Mouse (Mus musculus): ENCODE results near the gene Cisd3.

Gene Cisd3

GRCm38 (mm10) chr11:97663528-97664338, 21.9 kb upstream of the Cisd3 start:
- peak; percentile 74 for DNase-seq

- DNase-seq, result no peak
These were observed 21.3 kb upstream of the Cisd3 start for GRCm38 (mm10) chr11:97664339-97664665.

GRCm38 (mm10) chr11:97664771-97665240, 20.8 kb upstream of the Cisd3 start:
- DNase-seq, result peak; percentile 33

- no peak for DNase-seq
These were observed 20.2 kb upstream of the Cisd3 start for GRCm38 (mm10) chr11:97665431-97665830.

GRCm38 (mm10) chr11:97666221-97666620, 19.4 kb upstream of the Cisd3 start:
- no peak for DNase-seq

GRCm38 (mm10) chr11:97666794-97667193, 18.8 kb upstream of the Cisd3 start:
- no peak for DNase-seq

GRCm38 (mm10) chr11:97668160-97668559, 17.5 kb upstream of the Cisd3 start:
- no peak for DNase-seq

GRCm38 (mm10) chr11:97669268-97669667, 16.4 kb upstream of the Cisd3 start:
- no peak for DNase-seq

- peak; percentile 37 for DNase-seq
These were observed 15.8 kb upstream of the Cisd3 start for GRCm38 (mm10) chr11:97669829-97670228.

- DNase-seq, result no peak
These were observed 15.1 kb upstream of the Cisd3 start for GRCm38 (mm10) chr11:97670234-97671176.

GRCm38 (mm10) chr11:97671177-97671527, 14.5 kb upstream of the Cisd3 start:
- no peak for DNase-seq

GRCm38 (mm10) chr11:97673148-97673547, 12.5 kb upstream of the Cisd3 start:
- no peak for DNase-seq

GRCm38 (mm10) chr11:97676050-97676754, 9.4 kb upstream of the Cisd3 start:
- no peak for DNase-seq

- DNase-seq, result peak; percentile 28
These were observed 8.2 kb upstream of the Cisd3 start for GRCm38 (mm10) chr11:97677381-97677780.

- peak; percentile 41 for DNase-seq
These were observed 7.8 kb upstream of the Cisd3 start for GRCm38 (mm10) chr11:97677842-97678241.

GRCm38 (mm10) chr11:97678301-97678700, 7.3 kb upstream of the Cisd3 start:
- no peak for DNase-seq

GRCm38 (mm10) chr11:97680430-97680829, 5.2 kb upstream of the Cisd3 start:
- no peak for DNase-seq

GRCm38 (mm10) chr11:97682504-97683055, 3.0 kb upstream of the Cisd3 start:
- DNase-seq, result no peak

- DNase-seq, result no peak
These were observed 1.5 kb upstream of the Cisd3 start for GRCm38 (mm10) chr11:97684063-97684680.

GRCm38 (mm10) chr11:97684766-97685165, 860 bp upstream of the Cisd3 start:
- DNase-seq, result no peak

GRCm38 (mm10) chr11:97686322-97686908, 789 bp downstream of the Cisd3 start:
- DNase-seq, result no peak

GRCm38 (mm10) chr11:97687061-97687460, 1.4 kb downstream of the Cisd3 start:
- no peak for DNase-seq
